ENCODE assay signal across 10 mouse cellular contexts in genomic region chr11:115956453-115956852, GRCm38 (mm10). TPM values are rescaled to one million over a fixed set of nuclear protein-coding genes. Genes with fewer than 3 reads are reported as not detected.
DNase-seq lines count a peak whose midpoint lies in the region; ATAC-seq lines count a peak whose summit lies in the region.
"Had no signal": no experiment of that assay in that cellular context is flagged by ENCODE, and none has a peak within 500 bp of the region (broad histone marks: within the 10 kb centered on the region; RNA-seq: fewer than 3 reads in every experiment).

No protein-coding gene starts in this region.

- no peak overlapping the region for H3K4me2 ChIP-seq in kidney, embryonic 15.5 days
- H3K4me2 ChIP-seq in hindbrain, embryonic 13.5 days: no peak overlapping the region
- no peak overlapping the region for H3K4me2 ChIP-seq in neural tube, embryonic 15.5 days

- no peaks in the 10 kb centered on the region for H3K9me3 ChIP-seq in kidney, embryonic 15.5 days (replicated peaks)
- no peaks in the 10 kb centered on the region for H3K9me3 ChIP-seq in hindbrain, embryonic 13.5 days
- H3K9me3 ChIP-seq in neural tube, embryonic 15.5 days (replicated peaks): no peaks in the 10 kb centered on the region

- H3K27ac ChIP-seq in kidney, embryonic 15.5 days: 0 out of 2 replicates have a peak overlapping the region, but pooled peaks have one; percentile 15
- peak overlapping the region; percentile 77 for H3K27ac ChIP-seq in hindbrain, embryonic 13.5 days
- H3K27ac ChIP-seq in neural tube, embryonic 15.5 days (replicated peaks): peak overlapping the region; percentile 68

- no peak overlapping the region for H3K9ac ChIP-seq in kidney, embryonic 15.5 days
- H3K9ac ChIP-seq in hindbrain, embryonic 13.5 days: no peak overlapping the region
- no peak overlapping the region for H3K9ac ChIP-seq in neural tube, embryonic 15.5 days (replicated peaks)

- H3K4me1 ChIP-seq in kidney, embryonic 15.5 days: no peaks in the 10 kb centered on the region; the same call in 1 of the 2 replicates
- H3K4me1 ChIP-seq in hindbrain, embryonic 13.5 days (replicated peaks): peaks cover 44% of the 10 kb centered on the region
- H3K4me1 ChIP-seq in neural tube, embryonic 15.5 days: peaks cover 31% of the 10 kb centered on the region

- ATAC-seq in kidney, embryonic 15.5 days (replicated peaks; ENCODE audit: low FRiP score): no peak
- peak; percentile 67 for ATAC-seq in hindbrain, embryonic 13.5 days (ENCODE audit: low FRiP score)
- ATAC-seq in neural tube, embryonic 15.5 days (ENCODE audit: low FRiP score): peak; percentile 53; the same call in 1 of the 2 replicates
- ATAC-seq in inflammation-experienced regulatory T-cells, adult 6 months: no peak
- ATAC-seq: Patski had no signal

- no peak overlapping the region for H3K4me3 ChIP-seq in kidney, embryonic 15.5 days (replicated peaks)
- H3K4me3 ChIP-seq in hindbrain, embryonic 13.5 days: no peak overlapping the region
- H3K4me3 ChIP-seq in neural tube, embryonic 15.5 days (replicated peaks): no peak overlapping the region
- H3K4me3 ChIP-seq: erythroblast, embryonic 14.5 days had no signal

- 59% methylated on average over 4 of the region's 4 CpGs for WGBS in kidney, embryonic 15.5 days
- WGBS in hindbrain, embryonic 13.5 days: 19% methylated on average over 4 of the region's 4 CpGs
- WGBS in neural tube, embryonic 15.5 days: 13% methylated on average over 4 of the region's 4 CpGs

- H3K36me3 ChIP-seq in kidney, embryonic 15.5 days: peaks cover 90% of the 10 kb centered on the region
- H3K36me3 ChIP-seq in hindbrain, embryonic 13.5 days: peaks cover 74% of the 10 kb centered on the region
- peaks cover 60% of the 10 kb centered on the region for H3K36me3 ChIP-seq in neural tube, embryonic 15.5 days

- DNase-seq in kidney, adult 9 months: no peak
- peak; percentile 88 for DNase-seq in brain, adult 2 months (ENCODE audit: low read depth, low spot score)
- DNase-seq in spleen, postnatal 4 days (ENCODE audit: low spot score in 2 of 2): no peak
- no peak for DNase-seq in cerebellum, postnatal 14 days

- no peaks in the 10 kb centered on the region for H3K27me3 ChIP-seq in kidney, embryonic 15.5 days
- H3K27me3 ChIP-seq in hindbrain, embryonic 13.5 days: no peaks in the 10 kb centered on the region
- no peaks in the 10 kb centered on the region for H3K27me3 ChIP-seq in neural tube, embryonic 15.5 days (replicated peaks)
- H3K27me3 ChIP-seq: Patski had no signal

RNA-seq across cellular contexts. Expression of gene Itgb4, which starts 18.1 kb away (rescaled TPM):
- 2.1 and 2.7 TPM in 2 replicates for polyA plus RNA-seq in kidney, embryonic 15.5 days (2015; fragmentation: Nextera tagmentation; extraction: Ambion mirVana)
- 0.88 and 1.3 TPM in 2 replicates for polyA plus RNA-seq in hindbrain, embryonic 13.5 days (2015; fragmentation: Nextera tagmentation; extraction: Ambion mirVana)
- 2.0 and 4.9 TPM in 2 replicates for polyA plus RNA-seq in neural tube, embryonic 15.5 days (2015; fragmentation: Nextera tagmentation; extraction: Ambion mirVana)
- polyA plus RNA-seq in inflammation-experienced regulatory T-cells, adult 6 months (2017; shearing (Covaris generic)): not detected

RNA-seq across cellular contexts. Expression of gene Recql5, which starts 23.2 kb away (rescaled TPM):
- polyA plus RNA-seq in kidney, embryonic 15.5 days (2015; fragmentation: Nextera tagmentation; extraction: Ambion mirVana): 21.3 and 24.3 TPM in 2 replicates
- polyA plus RNA-seq in hindbrain, embryonic 13.5 days (2015; fragmentation: Nextera tagmentation; extraction: Ambion mirVana): 25.0 and 25.9 TPM in 2 replicates
- polyA plus RNA-seq in neural tube, embryonic 15.5 days (2015; fragmentation: Nextera tagmentation; extraction: Ambion mirVana): 19.7 and 22.0 TPM in 2 replicates
- 10 to 100 TPM; 18.2 to 30.3 (median 23.7) TPM for polyA plus RNA-seq in inflammation-experienced regulatory T-cells, adult 6 months (2017; shearing (Covaris generic))

RNA-seq across cellular contexts. Expression of gene Sap30bp, which starts 23.4 kb away (rescaled TPM):
- 41.6 and 44.5 TPM in 2 replicates for polyA plus RNA-seq in kidney, embryonic 15.5 days (2015; fragmentation: Nextera tagmentation; extraction: Ambion mirVana)
- 49.9 and 55.3 TPM in 2 replicates for polyA plus RNA-seq in hindbrain, embryonic 13.5 days (2015; fragmentation: Nextera tagmentation; extraction: Ambion mirVana)
- polyA plus RNA-seq in neural tube, embryonic 15.5 days (2015; fragmentation: Nextera tagmentation; extraction: Ambion mirVana): 39.0 and 40.5 TPM in 2 replicates
- polyA plus RNA-seq in inflammation-experienced regulatory T-cells, adult 6 months (2017; shearing (Covaris generic)): 10 to 100 TPM; 35.6 to 55.2 (median 39.2) TPM

RNA-seq across cellular contexts. Expression of gene Smim6, which starts 44.6 kb away (rescaled TPM):
- 9.1 and 9.9 TPM in 2 replicates for polyA plus RNA-seq in kidney, embryonic 15.5 days (2015; fragmentation: Nextera tagmentation; extraction: Ambion mirVana)
- polyA plus RNA-seq in hindbrain, embryonic 13.5 days (2015; fragmentation: Nextera tagmentation; extraction: Ambion mirVana): 0.88 and 1.0 TPM in 2 replicates
- polyA plus RNA-seq in neural tube, embryonic 15.5 days (2015; fragmentation: Nextera tagmentation; extraction: Ambion mirVana): 0.68 and 3.1 TPM in 2 replicates
- polyA plus RNA-seq in inflammation-experienced regulatory T-cells, adult 6 months (2017; shearing (Covaris generic)): 1 to 10 TPM; 2.7 to 5.1 (median 4.3) TPM

RNA-seq across cellular contexts. Expression of gene Galk1, which starts 56.1 kb away (rescaled TPM):
- 194 and 208 TPM in 2 replicates for polyA plus RNA-seq in kidney, embryonic 15.5 days (2015; fragmentation: Nextera tagmentation; extraction: Ambion mirVana)
- 64.3 and 65.5 TPM in 2 replicates for polyA plus RNA-seq in hindbrain, embryonic 13.5 days (2015; fragmentation: Nextera tagmentation; extraction: Ambion mirVana)
- polyA plus RNA-seq in neural tube, embryonic 15.5 days (2015; fragmentation: Nextera tagmentation; extraction: Ambion mirVana): 65.9 and 98.5 TPM in 2 replicates
- polyA plus RNA-seq in inflammation-experienced regulatory T-cells, adult 6 months (2017; shearing (Covaris generic)): 10 to 100 TPM; 14.4 to 20.1 (median 15.9) TPM

Comparison
In these comparisons a context has a peak if more than half of its experiments do, and no peak if none do; other contexts are left out.
1. ATAC-seq: peak in hindbrain, embryonic 13.5 days (single experiment) and neural tube, embryonic 15.5 days (single experiment); none in kidney, embryonic 15.5 days (single experiment) and inflammation-experienced regulatory T-cells, adult 6 months (single experiment).
2. H3K27ac ChIP-seq: peak in every context shown above with its lines; median percentile 77 in hindbrain, embryonic 13.5 days; 68 in neural tube, embryonic 15.5 days; 15 in kidney, embryonic 15.5 days.